Mouse (Mus musculus) olfactory bulb, adult 2 months (tissue): ENCODE results near the gene Eps15. TPM values are rescaled to one million over a fixed set of nuclear protein-coding genes. Genes with fewer than 3 reads are reported as not detected.
A peak's percentile ranks its signal among the peaks of the same experiment; 100 is the strongest.

ENCODE experiments used
- H3K27ac ChIP-seq: fragments of 200-500 bp; 2 replicates; pipeline ENCODE4 v1.5.1; 2012; ENCODE audit warnings: low read depth, low read length; ENCODE audit not compliant: insufficient read depth
- H3K4me1 ChIP-seq: fragments of 200-500 bp; 2 replicates; pipeline ENCODE4 v1.6.1; 2012; ENCODE audit warnings: low read length; ENCODE audit not compliant: control insufficient read depth, insufficient read depth
- H3K4me3 ChIP-seq: fragments of 200-500 bp; 2 replicates; pipeline ENCODE4 v1.5.1; 2012; ENCODE audit warnings: mild to moderate bottlenecking, low read depth, low read length, moderate library complexity; ENCODE audit not compliant: insufficient read depth
- CTCF ChIP-seq: fragments of 200-500 bp; IDR thresholded peaks from 2 replicates; pipeline ENCODE4 v1.5.1; 2012; ENCODE audit warnings: low read depth, mild to moderate bottlenecking, low read length, moderate library complexity; ENCODE audit not compliant: insufficient read depth
- POLR2A ChIP-seq: fragments of 200-500 bp; IDR thresholded peaks from 2 replicates; pipeline ENCODE4 v1.6.1; 2012; ENCODE audit warnings: mild to moderate bottlenecking, low read depth, low read length, moderate library complexity; ENCODE audit not compliant: insufficient read depth
- WGBS: fragments of 180-500 bp; shearing (Covaris S2); methylation state at CpG from one replicate; pipeline ENCODE4 v1.1.7; 2018; 5-methylcytosine and 5-hydroxymethylcytosine counted together
- polyA plus RNA-seq: library from polyadenylated mRNA; stranded (reverse); fragments of >200 nt; gene quantifications from 2 replicates; pipeline ENCODE4 v1.2.4, GENCODE M21; 2012; ENCODE audit warnings: low replicate concordance; ENCODE audit not compliant: missing spikeins, insufficient read depth, insufficient read length

Gene Eps15
- polyA plus RNA-seq, 1 experiment: not detected

DNA sequence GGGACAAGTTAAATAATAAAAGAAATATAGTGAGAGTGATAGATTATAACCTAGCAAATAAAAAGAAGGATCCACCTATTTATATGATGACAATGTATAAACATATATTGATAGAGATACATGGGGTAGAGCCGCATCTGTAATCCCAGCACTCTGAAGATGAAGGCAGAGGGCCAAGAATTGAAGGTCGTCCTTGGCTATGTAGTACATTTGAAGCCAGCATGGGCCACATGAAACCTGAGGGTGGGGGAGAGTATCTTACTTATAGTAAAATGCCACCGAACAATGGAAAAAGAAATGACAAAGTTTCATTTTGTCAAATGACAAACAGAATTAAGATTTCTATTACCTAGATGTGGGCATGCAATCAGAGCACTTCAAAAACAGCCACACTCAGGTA lies 14.0 kb upstream of the Eps15 start:
- no peak overlapping the region for H3K4me3 ChIP-seq
- 90% methylated on average over 3 of the region's 3 CpGs for WGBS
- H3K4me1 ChIP-seq: no peaks in the 10 kb centered on the region
- TF ChIP-seq POLR2A (no peak), CTCF (no peak)
- no peak overlapping the region for H3K27ac ChIP-seq

- WGBS: 85% methylated on average over 2 of the region's 2 CpGs
- H3K4me3 ChIP-seq: no peak overlapping the region
- no peak for TF ChIP-seq CTCF
- TF ChIP-seq POLR2A: no peak
- H3K27ac ChIP-seq: no peak overlapping the region
- no peaks in the 10 kb centered on the region for H3K4me1 ChIP-seq
Measured at GRCm38 (mm10) chr4:109266744-109267143, 13.3 kb upstream of the Eps15 start.

DNA sequence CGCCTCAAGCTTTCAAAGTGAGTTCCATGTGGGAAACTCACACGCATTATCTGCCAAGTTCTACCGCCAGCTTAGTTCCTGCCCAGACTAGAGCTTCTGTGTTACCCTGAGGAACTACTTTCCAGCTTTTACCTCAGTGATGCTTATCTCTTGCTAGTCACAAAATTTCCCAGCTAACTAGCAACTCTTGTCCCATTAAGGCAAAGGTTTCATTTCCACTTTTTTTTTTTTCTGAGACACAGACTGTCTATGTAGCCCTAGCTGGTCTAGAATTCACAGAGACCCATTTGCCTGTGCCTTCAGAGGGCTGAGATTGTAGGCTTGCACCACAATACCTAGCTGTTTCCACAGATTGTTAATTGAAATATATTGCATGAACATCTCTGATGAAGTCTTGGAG lies 12.6 kb upstream of the Eps15 start:
- Histone ChIP-seq H3K27ac (no peak overlapping the region), H3K4me3 (no peak overlapping the region), H3K4me1 (no peaks in the 10 kb centered on the region)
- 93% methylated on average over 3 of the region's 3 CpGs for WGBS
- no peak for TF ChIP-seq CTCF

DNA sequence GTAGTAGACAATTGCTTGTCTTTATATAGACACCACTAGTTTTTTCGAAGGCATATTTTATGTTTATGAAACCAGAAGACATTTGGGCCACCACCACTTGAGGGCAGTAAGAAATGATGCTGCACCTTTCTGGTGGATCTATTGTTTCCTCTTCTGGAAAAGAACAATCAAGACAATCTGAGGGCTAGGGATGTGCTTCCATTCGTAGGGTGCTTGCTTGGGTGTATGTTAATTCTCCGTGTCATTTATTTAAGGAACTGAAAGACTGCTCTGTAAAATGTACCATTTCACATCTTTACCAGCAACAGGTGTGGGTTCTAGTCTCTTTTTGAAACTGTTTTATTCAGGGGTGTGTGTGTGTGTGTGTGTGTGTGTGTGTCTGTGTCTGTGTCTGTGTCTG lies 11.2 kb upstream of the Eps15 start:
- H3K4me1 ChIP-seq: no peaks in the 10 kb centered on the region
- TF ChIP-seq CTCF (no peak), POLR2A (no peak)
- no peak overlapping the region for H3K4me3 ChIP-seq
- WGBS: 88% methylated on average over 3 of the region's 3 CpGs
- H3K27ac ChIP-seq: no peak overlapping the region

GRCm38 (mm10) chr4:109271803-109272202 lies 8.3 kb upstream of the Eps15 start:
- no peak for TF ChIP-seq POLR2A
- no peak for TF ChIP-seq CTCF
- Histone ChIP-seq H3K4me3 (no peak overlapping the region), H3K27ac (no peak overlapping the region), H3K4me1 (no peaks in the 10 kb centered on the region)
- WGBS: 95% methylated on average over 4 of the region's 4 CpGs

- no peak overlapping the region for H3K4me3 ChIP-seq
- H3K27ac ChIP-seq: no peak overlapping the region
- 78% methylated on average over 2 of the region's 2 CpGs for WGBS
- H3K4me1 ChIP-seq: no peaks in the 10 kb centered on the region
- no peak for TF ChIP-seq POLR2A
- TF ChIP-seq CTCF: no peak
Measured at GRCm38 (mm10) chr4:109273586-109274240, 6.4 kb upstream of the Eps15 start.

- Histone ChIP-seq H3K4me3 (peak overlapping the region; percentile 69), H3K27ac (0 out of 2 replicates have a peak overlapping the region, but pooled peaks have one; percentile 2), H3K4me1 (peaks cover 4% of the 10 kb centered on the region; the same call in 1 of the 2 replicates)
- 1% methylated on average over 81 of the region's 85 CpGs for WGBS
- TF ChIP-seq POLR2A (no peak), CTCF (no peak)
Measured at GRCm38 (mm10) chr4:109280459-109281160, 542 bp downstream of the Eps15 start.

DNA sequence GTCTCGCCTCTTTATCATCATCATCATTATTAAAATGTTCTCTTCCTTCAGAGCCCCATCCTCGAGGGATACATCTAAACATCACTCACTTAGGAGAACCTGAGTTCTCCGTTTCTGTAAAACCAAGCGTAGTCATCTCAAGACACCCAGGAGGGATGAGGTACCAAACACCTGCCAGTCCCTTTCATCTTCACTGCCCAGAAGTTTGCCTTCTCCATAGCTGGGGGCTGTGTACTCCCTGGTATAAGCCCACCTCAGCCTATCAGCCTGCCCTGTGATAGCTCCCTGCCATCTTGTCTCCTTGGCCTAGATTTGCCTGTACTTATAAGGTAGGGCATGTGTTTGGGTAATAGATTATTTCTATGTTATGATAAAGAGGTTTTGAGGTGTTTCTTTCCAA lies 1.1 kb downstream of the Eps15 start:
- Histone ChIP-seq H3K4me1 (peaks cover 4% of the 10 kb centered on the region; the same call in 1 of the 2 replicates), H3K27ac (no peak overlapping the region), H3K4me3 (peak overlapping the region; percentile 69)
- 36% methylated on average over 4 of the region's 4 CpGs for WGBS
- TF ChIP-seq POLR2A (no peak), CTCF (no peak)

- peaks cover 4% of the 10 kb centered on the region; the same call in 1 of the 2 replicates for H3K4me1 ChIP-seq
- no peak overlapping the region for H3K4me3 ChIP-seq
- H3K27ac ChIP-seq: no peak overlapping the region
- 54% methylated on average over 1 of the region's 1 CpGs for WGBS
- TF ChIP-seq CTCF (no peak), POLR2A (no peak)
Measured at GRCm38 (mm10) chr4:109281946-109282345, 1.9 kb downstream of the Eps15 start.

GRCm38 (mm10) chr4:109294629-109295028 lies 14.6 kb downstream of the Eps15 start:
- H3K27ac ChIP-seq: no peak overlapping the region
- no peak for TF ChIP-seq CTCF
- no peak overlapping the region for H3K4me3 ChIP-seq
- H3K4me1 ChIP-seq: no peaks in the 10 kb centered on the region
